Mouse (Mus musculus) heart, postnatal 10 days (tissue): ENCODE measurements around the gene Cyp2c23. TPM values are rescaled to one million over a fixed set of nuclear protein-coding genes. Genes with fewer than 3 reads are reported as not detected.

Experiments used
- DNase-seq, 2 experiments: peaks; one replicate each; pipeline ENCODE4 v3.0.0; 2021
- intact Hi-C: fragments of 180-260 bp; cut with DNase I; formaldehyde crosslinking; loops from one replicate; pipeline ENCODE4 v1.15.1; 2025
- total RNA-seq, 2 experiments: library from RNA; stranded (reverse); gene quantifications; 2 replicates each; pipeline ENCODE4 v1.2.3; 2021

Gene Cyp2c23
- total RNA-seq, 2 experiments from 2014 or later: 0.27 TPM; not detected in 1

- no peak for DNase-seq
- intact Hi-C loops: no loop called here
Measured at GRCm38 (mm10) chr19:44024921-44025585, 4.0 kb downstream of the Cyp2c23 start.

DNA sequence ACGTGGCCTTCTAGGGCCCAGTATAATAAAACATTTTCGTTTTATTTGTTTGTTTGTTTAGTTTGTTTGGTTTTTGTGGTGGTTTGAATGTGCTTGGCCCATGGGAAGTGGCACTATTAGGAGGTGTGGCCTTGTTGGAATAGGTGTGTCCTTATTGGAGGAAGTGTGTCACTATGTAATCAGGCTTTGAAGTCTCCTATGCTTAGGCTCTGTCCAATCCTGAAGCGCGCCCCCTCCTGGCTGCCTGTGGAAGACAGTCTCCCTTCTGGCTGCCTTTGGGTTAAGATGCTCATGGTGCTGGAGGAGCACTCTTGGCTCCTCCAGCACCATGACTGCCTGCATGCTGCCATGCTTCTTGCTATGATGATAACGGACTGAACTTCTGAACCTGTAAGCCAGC lies 5.9 kb downstream of the Cyp2c23 start:
- intact Hi-C loops: no loop called here
- peak in 1 of 2 experiments; percentile 8 for DNase-seq

- intact Hi-C loops: no loop called here
- DNase-seq: peak; percentile 65
Measured at GRCm38 (mm10) chr19:44021502-44021901, 7.5 kb downstream of the Cyp2c23 start.

- DNase-seq: no peak
- intact Hi-C loops: no loop called here
Measured at GRCm38 (mm10) chr19:44019739-44020138, 9.3 kb downstream of the Cyp2c23 start.

DNA sequence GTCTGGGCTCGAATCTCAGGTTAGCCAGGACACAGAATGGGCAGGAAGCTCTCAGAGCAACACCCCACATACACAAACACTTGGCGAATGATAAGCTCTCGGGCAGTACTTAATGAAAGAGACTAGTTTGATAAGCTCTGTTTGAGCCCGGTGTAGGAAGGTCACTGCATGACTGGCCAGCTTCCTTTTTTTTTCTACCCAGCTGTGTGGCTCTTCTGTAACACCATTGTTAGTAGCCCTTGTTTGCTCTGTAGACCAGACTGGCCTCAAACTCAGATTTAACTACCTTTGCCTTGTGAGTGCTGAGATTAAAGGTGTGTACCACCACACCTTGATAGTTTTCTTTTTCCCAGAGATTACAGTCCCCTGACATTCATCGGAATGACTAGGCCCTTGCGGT lies 15.1 kb downstream of the Cyp2c23 start:
- intact Hi-C loops: no loop called here

DNA sequence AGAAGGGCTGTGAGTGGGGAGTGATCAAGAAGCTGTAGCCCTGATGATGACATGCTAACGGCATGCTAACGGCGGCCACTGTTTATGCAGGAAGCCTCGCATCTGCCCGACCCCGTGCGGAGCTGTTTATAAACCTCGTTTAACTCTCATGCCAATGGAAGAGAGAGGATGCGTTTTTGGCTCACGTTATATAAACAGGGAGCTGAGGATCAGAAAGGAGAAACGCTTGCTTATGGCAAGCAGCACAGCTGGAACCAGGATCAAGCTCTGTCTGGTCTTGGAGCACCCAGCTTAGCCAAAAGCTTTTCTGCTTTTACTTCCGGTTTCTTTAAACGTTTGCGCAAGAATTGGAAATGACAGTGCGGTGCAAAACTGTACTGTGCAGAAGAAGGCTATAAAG lies 20.2 kb downstream of the Cyp2c23 start:
- intact Hi-C loops: no loop called here
- DNase-seq: no peak

More for the DNA sequence above, 15.1 kb downstream of the Cyp2c23 start:
- no peak for DNase-seq

DNA sequence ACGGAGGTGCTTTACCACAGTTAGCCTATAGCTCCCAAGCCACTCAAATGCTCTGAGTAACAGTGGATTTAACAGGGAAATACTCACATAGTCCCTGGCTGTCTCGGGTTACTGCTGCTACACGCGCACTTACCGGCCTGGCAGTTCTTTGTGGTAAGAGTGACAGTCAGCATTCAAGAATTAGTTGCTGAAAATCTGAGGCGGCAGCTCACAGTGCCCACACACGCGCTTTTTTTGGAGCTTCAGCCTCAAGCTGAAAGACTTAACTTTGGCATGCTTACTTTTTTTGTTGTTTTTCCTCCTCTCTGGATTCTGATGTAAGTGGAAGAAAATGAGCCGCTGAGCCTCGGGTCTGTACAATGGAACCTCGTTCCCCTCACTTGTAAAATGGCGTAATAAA lies 21.8 kb downstream of the Cyp2c23 start:
- intact Hi-C loops: no loop called here
- no peak for DNase-seq

DNA sequence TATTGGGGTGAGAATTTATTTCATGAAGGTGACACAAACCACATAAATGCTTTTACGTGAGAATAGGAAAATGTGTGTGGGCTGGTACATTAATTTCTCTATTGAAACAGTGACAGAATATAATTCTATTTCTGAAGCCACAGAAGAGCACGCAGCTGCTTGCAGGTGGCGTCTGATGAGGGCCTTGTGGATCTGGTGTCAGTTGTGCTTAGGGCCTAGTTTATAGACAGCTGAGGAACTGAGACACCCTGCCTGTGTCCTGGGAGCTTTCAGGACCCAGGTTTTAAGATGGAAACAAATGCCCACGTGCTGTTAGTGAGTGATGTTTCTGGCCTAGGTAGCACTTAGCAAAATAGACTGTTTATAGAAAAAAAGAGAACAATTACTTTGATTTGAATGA lies 24.0 kb downstream of the Cyp2c23 start:
- intact Hi-C loops: no loop called here
- no peak for DNase-seq

DNA sequence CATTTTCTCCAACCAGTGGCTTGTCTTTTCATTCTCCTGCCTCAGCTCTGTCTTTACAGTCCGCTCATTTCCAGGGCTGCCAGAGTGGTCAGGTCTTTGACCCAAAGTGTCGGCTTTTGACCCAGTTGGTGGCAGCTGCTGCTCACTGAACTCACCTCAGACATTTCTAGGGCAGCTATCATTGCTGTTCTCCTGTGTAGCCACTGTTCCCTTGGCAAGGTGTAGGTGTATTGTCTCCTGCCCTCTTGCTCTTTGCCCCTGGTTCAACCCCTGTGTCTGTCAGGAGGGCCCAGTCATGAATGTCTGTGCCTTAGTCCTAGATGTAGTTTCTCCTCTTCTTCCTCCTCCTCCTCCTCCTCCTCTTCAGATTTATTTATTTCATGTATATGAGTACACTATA lies 24.7 kb downstream of the Cyp2c23 start:
- intact Hi-C loops: no loop called here
- no peak for DNase-seq

DNA sequence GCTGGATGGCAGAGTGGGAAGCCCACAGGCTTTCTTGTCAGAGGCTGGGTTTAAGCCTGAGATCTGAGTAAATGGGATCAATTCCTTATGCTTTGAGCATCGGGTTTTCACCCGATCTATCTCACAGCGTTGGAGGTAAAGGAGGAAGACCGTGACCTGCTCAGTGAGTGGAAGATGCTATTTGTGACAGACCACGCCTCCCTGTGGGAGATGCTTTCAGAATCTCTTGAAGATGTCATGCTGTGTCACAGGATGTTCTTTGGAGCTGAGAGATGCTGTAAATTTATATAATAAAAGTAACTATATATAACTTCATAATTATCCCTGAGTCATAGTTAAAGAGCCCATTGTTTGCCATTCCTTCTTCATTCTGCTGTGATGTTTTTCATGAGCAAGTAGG lies 28.3 kb downstream of the Cyp2c23 start:
- DNase-seq: no peak
- intact Hi-C loops: no loop called here

DNA sequence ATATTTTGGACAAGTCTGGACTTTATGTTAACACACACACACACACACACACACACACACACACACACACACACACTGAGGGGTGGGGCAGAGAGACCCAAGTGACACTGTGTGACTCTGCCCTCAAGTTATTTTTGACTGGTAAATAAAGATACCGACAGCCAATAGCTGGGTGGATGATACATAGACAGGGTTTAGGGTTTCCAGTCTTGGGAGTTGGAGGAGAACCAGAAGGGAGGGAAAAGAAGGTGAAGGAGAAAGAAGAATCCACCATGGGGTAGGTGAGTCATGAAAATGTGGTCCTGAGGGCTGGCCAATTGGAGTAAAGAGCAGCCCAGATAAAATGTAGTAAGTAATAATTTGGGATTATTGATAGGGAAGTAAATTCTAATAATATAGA lies 28.9 kb downstream of the Cyp2c23 start:
- intact Hi-C loops: no loop called here
- no peak for DNase-seq

DNA sequence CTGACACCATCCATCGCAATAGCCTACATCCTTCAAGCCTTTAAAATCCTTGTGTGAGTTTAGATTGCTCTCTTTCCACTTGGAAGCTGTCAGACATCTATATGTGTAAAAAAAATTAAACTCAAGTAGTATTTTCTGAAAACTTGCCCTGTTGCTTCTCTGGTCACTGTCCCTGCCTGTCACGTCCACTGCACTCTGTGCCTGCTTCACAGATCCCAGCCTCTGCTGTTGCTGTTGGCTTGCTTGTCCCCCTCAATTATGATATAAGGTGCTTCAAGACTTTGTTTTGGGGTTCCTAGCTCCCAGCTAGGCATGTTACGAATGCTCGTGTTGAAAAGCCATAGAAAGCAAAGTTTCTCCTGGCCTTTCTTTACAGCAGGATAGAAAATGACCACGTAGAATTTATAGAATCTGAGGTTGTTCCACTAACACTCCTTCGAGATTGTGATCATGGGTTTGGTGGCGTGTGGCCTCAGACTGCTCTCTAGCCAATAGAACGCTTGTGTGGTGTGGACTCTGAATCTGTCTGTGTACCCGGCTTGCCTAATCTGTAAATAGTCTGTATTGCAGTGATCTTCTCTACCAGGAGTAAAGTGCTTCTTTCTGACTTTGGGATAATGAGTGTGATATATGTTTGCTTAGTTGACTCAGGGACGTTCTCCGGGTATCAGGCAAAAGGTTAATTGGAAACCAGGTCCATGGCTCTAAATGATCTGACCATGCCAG lies 30.0 kb downstream of the Cyp2c23 start:
- no peak for DNase-seq
- intact Hi-C loops: no loop called here

DNA sequence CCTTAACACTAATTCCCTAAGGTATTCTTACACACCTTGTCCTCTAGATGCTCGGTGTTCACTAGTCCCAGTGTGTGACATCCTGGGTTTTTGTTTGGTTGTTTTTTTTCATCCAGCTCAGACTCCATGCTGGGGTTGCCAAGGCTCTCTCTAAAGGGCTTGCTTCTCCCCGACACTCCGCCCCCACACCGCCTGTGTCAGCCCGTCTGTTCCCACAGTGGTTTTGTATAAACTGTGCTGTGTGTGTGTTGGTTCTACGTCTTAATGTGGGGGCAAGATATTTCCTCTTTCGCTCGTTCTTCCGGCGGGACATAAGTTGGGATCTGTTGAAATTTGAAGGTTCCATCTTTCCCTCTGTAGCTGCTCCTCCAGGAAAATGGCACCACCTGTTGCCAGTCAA lies 30.9 kb downstream of the Cyp2c23 start:
- intact Hi-C loops: no loop called here
- no peak for DNase-seq

DNA sequence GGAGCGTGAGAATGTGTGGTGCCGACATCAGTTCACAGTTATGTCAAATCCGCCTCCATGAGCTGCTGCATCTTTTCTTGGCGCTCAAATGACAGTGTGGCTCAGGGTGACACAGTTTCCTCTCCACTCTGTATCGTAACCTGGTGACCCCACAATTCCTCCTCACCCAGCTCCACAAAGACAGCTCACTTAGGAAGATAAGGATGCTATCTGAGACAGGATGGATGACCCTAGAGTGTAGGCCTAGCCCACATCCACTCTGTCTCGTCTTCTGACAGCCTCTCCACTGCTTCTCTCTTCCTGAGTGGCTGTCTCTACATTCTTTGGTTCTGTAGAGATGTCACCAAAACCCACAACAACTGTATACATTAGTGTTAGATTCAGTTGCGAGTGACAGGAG lies 33.6 kb downstream of the Cyp2c23 start:
- intact Hi-C loops: no loop called here
- DNase-seq: no peak

- intact Hi-C loops: no loop called here
- DNase-seq: no peak
Measured at GRCm38 (mm10) chr19:43992464-43992863, 36.5 kb downstream of the Cyp2c23 start.

- DNase-seq: no peak
Measured at GRCm38 (mm10) chr19:43990362-43990761, 38.6 kb downstream of the Cyp2c23 start.

DNA sequence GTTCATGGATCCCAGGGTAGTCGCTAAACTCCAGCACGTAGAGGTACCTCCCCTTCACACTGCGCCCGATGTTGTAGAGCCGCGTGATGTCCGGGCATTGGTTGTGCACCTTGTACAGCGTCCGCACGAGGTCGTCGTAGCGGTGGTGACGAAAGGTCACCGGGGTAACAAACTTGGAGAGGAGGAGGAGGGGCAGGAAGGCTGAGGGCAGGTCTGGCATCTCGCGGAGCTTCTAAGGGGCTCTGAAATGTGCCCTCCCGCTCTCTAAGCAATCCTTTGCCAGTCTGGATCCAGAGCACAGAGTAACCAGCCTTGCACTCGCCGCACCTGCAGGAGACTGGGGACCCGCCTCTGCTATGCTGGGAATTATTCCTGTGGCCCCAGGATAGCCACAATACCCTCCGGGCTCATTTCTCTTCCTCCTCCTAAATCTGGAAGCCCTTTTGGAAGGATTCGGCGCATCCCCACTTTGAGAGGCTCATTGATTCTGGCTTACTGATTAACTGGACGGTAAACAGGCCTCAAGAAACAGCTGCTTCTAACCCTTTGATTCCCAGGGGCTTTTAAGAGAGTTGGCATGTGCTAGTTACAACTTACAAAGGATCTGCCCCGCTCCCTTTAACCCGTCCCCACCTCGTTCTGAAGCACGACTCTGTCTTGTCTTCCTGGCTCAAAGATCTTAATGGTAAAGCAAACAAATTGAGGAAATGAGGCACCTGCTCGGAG lies 42.8 kb downstream of the Cyp2c23 start, which contains the start of gene Cpn1:
TSS of gene Cpn1 (minus strand) at position 488 of the 726 bp plus-strand sequence.
- intact Hi-C loops: no loop called here
- no peak for DNase-seq

More at GRCm38 (mm10) chr19:43990362-43990761, 38.6 kb downstream of the Cyp2c23 start:
- intact Hi-C loops: no loop called here

DNA sequence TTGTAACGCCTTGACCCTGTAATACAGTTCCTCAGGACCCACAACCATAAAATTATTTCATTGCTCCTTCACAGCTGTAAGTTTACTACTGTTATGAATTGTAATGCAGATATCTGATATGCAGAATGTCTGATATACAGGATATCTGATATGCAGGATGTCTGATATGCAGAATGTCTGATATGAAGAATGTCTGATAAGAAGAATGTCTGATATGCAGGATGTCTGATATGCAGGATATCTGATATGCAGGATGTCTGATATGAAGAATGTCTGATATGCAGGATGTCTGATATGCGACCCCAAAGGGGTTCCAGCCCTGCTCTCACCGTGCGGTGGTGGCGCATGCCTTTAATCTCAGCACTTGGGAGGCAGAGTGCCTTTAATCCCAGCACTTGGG lies 47.0 kb downstream of the Cyp2c23 start:
- intact Hi-C loops: no loop called here
- DNase-seq: no peak

DNA sequence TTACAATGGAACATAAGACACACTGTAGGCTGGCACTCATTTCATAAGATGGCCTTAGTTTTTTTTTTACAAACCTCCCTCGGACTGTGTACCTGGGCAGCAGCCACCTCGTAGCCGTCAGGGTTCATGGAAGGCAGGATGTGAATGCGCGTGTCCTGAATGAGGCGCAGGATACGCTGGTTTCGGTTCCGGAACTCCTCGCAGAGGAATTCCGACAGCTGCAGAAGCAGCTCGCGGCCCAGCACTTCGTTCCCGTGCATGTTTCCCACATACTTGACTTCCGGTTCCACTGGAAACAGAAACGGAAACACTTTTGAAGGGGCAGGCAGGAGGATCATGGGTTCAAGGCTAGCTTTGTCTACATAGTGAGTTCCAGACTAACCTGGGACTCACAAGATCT lies 48.3 kb downstream of the Cyp2c23 start:
- intact Hi-C loops: no loop called here
- DNase-seq: no peak

DNA sequence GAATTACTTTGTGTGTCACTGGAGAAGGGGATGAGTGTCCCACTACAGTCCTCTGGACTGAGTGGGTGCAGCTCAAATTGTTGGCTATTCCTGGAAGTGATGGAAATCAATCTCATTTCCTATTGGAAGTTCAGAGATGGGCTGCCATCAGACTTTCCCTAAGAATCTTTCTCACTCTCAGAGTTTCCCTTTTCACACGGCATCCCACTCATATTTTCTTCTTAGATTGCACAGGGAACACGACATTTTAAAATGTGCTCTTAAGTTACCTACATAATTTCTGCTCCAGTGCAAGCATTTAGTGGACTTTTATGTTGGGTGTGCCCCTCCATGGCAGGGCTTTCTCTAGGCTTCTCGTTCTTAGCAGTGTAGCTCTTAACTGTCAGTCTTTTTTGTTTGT lies 51.2 kb downstream of the Cyp2c23 start:
- intact Hi-C loops: no loop called here
- DNase-seq: no peak

GRCm38 (mm10) chr19:43976661-43977060 lies 52.3 kb downstream of the Cyp2c23 start:
- peak; percentile 21 to 37 for DNase-seq
- intact Hi-C loops: no loop called here

GRCm38 (mm10) chr19:43974221-43974620 lies 54.8 kb downstream of the Cyp2c23 start:
- no peak for DNase-seq
- intact Hi-C loops: no loop called here
